9 mouse cellular contexts compared by ENCODE assay signal in the genomic region with DNA sequence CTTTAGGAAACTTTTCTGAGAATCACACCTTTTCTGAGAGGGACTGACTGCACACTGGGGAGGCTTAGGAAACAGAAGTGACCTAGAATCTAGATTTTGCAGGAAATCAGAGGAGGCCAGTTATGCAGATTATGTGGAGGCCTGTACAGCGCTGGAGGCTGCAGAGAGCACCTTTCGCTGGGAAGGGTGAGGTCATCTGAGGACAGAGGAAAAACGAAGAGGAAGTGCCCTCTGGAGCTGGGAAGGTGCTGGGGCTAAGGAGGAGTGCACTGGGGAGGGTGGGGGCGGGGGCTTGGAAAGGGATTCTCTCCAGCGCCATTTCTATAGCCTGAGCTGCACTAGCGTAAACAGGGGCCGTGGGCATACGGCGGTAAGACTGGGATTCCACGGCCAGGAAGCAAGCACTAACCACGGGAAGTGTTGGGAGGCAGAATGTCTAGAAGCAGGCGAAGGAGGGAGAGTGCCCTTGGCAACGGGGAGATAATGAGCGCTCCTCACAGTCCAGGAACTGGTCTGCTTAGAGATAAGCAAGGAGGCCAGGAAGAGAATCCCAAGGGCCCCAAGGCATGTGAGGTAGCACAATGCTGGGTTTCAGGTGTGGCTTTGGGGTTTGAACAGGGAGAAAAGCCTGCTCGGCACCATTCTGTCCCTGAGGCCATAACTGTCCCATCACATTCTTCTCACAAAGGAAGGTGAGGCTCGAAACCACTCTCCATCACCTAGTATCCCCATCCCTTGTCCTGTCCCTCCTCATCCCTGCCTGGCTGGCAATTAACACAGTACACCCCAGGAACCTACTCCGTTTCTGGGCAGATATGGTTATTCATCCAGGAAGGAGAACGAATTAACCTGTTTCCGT.
A peak's percentile ranks its signal among the peaks of the same experiment; 100 is the strongest.
DNase-seq lines count a peak whose midpoint lies in the region; ATAC-seq and TF ChIP-seq lines count a peak whose summit lies in the region.
"Had no signal": no experiment of that assay in that cellular context is flagged by ENCODE, and none has a peak within 500 bp of the region (broad histone marks: within the 10 kb centered on the region; RNA-seq: fewer than 3 reads in every experiment).

No protein-coding gene starts in this region.

- 11% methylated on average over 19 of the region's 19 CpGs for WGBS in forebrain, embryonic 10.5 days
- 12% methylated on average over 19 of the region's 19 CpGs for WGBS in midbrain, embryonic 12.5 days

- H3K27me3 ChIP-seq in forebrain, embryonic 10.5 days (ENCODE audit: poor library complexity, severe bottlenecking) = peaks cover 6% of the 10 kb centered on the region; the same call in 1 of the 2 replicates
- H3K27me3 ChIP-seq in midbrain, embryonic 12.5 days = peaks cover 7% of the 10 kb centered on the region; the same call in 1 of the 2 replicates

- DNase-seq in gastrocnemius, adult 2 months = no peak
- DNase-seq in gastrocnemius, postnatal 14 days = no peak
- DNase-seq in forebrain, embryonic 10.5 days (ENCODE audit: extremely low spot score, low spot score) = peak; percentile 20
- DNase-seq in kidney, postnatal 10 days = peak; percentile 37
- DNase-seq in spleen, postnatal 4 days (ENCODE audit: low spot score in 2 of 2) = no peak
- no peak for DNase-seq in natural killer cell, adult 2 months (ENCODE audit: low spot score in 2 of 2)
- no peak for DNase-seq in spleen, postnatal 14 days (ENCODE audit: low spot score in 2 of 2)

- no peaks in the 10 kb centered on the region for H3K9me3 ChIP-seq in forebrain, embryonic 10.5 days
- H3K9me3 ChIP-seq in midbrain, embryonic 12.5 days = no peaks in the 10 kb centered on the region

- intact Hi-C loops in gastrocnemius, adult 2 months (cut with DNase I) = no loop called here
- intact Hi-C loops in gastrocnemius, postnatal 14 days (cut with DNase I; ENCODE audit: low total_unique reads) = no loop called here

- peak overlapping the region; percentile 37 for H3K4me2 ChIP-seq in midbrain, embryonic 12.5 days (replicated peaks)

- peaks cover 19% of the 10 kb centered on the region for H3K4me1 ChIP-seq in forebrain, embryonic 10.5 days
- H3K4me1 ChIP-seq in midbrain, embryonic 12.5 days = peaks cover 19% of the 10 kb centered on the region

- ATAC-seq in midbrain, embryonic 12.5 days (ENCODE audit: low FRiP score, low read depth) = 0 out of 2 replicates have a peak, but pooled peaks have one; percentile 30

- peak overlapping the region; percentile 32 for H3K4me3 ChIP-seq in gastrocnemius, adult 2 months
- H3K4me3 ChIP-seq in forebrain, embryonic 10.5 days = peak overlapping the region; percentile 32
- no peak overlapping the region for H3K4me3 ChIP-seq in midbrain, embryonic 12.5 days
- H3K4me3 ChIP-seq: erythroblast, embryonic 14.5 days had no signal

- no peak overlapping the region for H3K9ac ChIP-seq in midbrain, embryonic 12.5 days (replicated peaks)

- no peak for TF ChIP-seq CTCF in gastrocnemius, adult 2 months (IDR thresholded peaks at IDR 0.05)

- H3K27ac ChIP-seq in gastrocnemius, adult 2 months = peak overlapping the region; percentile 35; the same call in 1 of the 2 replicates
- H3K27ac ChIP-seq in forebrain, embryonic 10.5 days = peak overlapping the region; percentile 75
- no peak overlapping the region for H3K27ac ChIP-seq in midbrain, embryonic 12.5 days (replicated peaks)

- no peaks in the 10 kb centered on the region for H3K36me3 ChIP-seq in forebrain, embryonic 10.5 days (replicated peaks)
- H3K36me3 ChIP-seq in midbrain, embryonic 12.5 days = no peaks in the 10 kb centered on the region

Comparison
In these comparisons a context has a peak if more than half of its experiments do, and no peak if none do; other contexts are left out.
1. DNase-seq: peak in forebrain, embryonic 10.5 days (single experiment) and kidney, postnatal 10 days (single experiment); none in gastrocnemius, adult 2 months (single experiment), gastrocnemius, postnatal 14 days (single experiment), spleen, postnatal 4 days (0 of 2), natural killer cell, adult 2 months (0 of 2) and spleen, postnatal 14 days (0 of 2).